Mouse (Mus musculus) MEL (cell line): ENCODE measurements at regions not wholly inside any gene's neighbourhood (a gene's known extent, or its start where the extent isn't known, plus 50 kb on each side); places are given as distances from the start of the nearest gene placed in this dataset.

Experiments
- CTCF ChIP-seq, 3 experiments: IDR thresholded peaks in 2 of 3; conservative IDR thresholded peaks in 1 of 3; 2 replicates each; pipeline ENCODE4 v1.5.1; 2011 to 2012; ENCODE audit warnings: low read length in 3 of 3, low read depth in 2 of 3, mild to moderate bottlenecking in 2 of 3, improper control_type of control experiment in 1 of 3, inconsistent platforms in 1 of 3, mixed read lengths in 1 of 3, moderate library complexity in 1 of 3; ENCODE audit not compliant: control insufficient read depth in 1 of 3, insufficient read depth in 1 of 3, poor library complexity in 1 of 3, severe bottlenecking in 1 of 3
- E2F4 ChIP-seq: IDR thresholded peaks from 2 replicates; pipeline ENCODE4 v1.6.1; 2011; ENCODE audit warnings: low read depth, low read length, improper control_type of control experiment, borderline replicate concordance
- EP300 ChIP-seq, 2 experiments: IDR thresholded peaks; 2 replicates each; pipeline ENCODE4 v1.6.1; 2011; ENCODE audit warnings: improper control_type of control experiment in 2 of 2, low read length in 2 of 2, low read depth in 1 of 2, mild to moderate bottlenecking in 1 of 2
- ETS1 ChIP-seq: IDR thresholded peaks from 2 replicates; pipeline ENCODE4 v1.6.1; 2012; ENCODE audit warnings: low read depth, mild to moderate bottlenecking, inconsistent platforms, low read length, improper control_type of control experiment, moderate library complexity
- POLR2AphosphoS2 ChIP-seq: IDR thresholded peaks from 2 replicates; pipeline ENCODE4 v1.6.1; 2011; ENCODE audit warnings: low read length, improper control_type of control experiment
- TCF12 ChIP-seq: IDR thresholded peaks from 2 replicates; pipeline ENCODE4 v1.6.1; 2014; ENCODE audit warnings: low read depth, mild to moderate bottlenecking, inconsistent platforms, low read length, improper control_type of control experiment, moderate library complexity
- UBTF ChIP-seq: IDR thresholded peaks from 2 replicates; pipeline ENCODE4 v1.6.1; 2012; ENCODE audit warnings: low read depth, mild to moderate bottlenecking, inconsistent platforms, low read length, improper control_type of control experiment, moderate library complexity, borderline replicate concordance; ENCODE audit not compliant: insufficient read depth
- USF1 ChIP-seq: IDR thresholded peaks from 2 replicates; pipeline ENCODE4 v1.6.1; 2014; ENCODE audit warnings: low read depth, mild to moderate bottlenecking, inconsistent platforms, low read length, improper control_type of control experiment, moderate library complexity
- ZKSCAN1 ChIP-seq: IDR thresholded peaks from 2 replicates; pipeline ENCODE4 v1.6.1; 2012; ENCODE audit warnings: low read depth, mild to moderate bottlenecking, inconsistent platforms, low read length, improper control_type of control experiment, moderate library complexity

GRCm38 (mm10) chr10:105625324-105625950, 51.2 kb upstream of the Tmtc2 start:
- TF ChIP-seq CTCF (IDR thresholded peaks at IDR 0.05 in 2 of 3, conservative IDR thresholded peaks at IDR 0.05 in 1 of 3; ENCODE audit: control insufficient read depth in 1 of 3, insufficient read depth in 1 of 3, low read depth in 2 of 3, low read length in 3 of 3, poor library complexity in 1 of 3, severe bottlenecking in 1 of 3) = no peak
- TF ChIP-seq E2F4 = no peak
- TF ChIP-seq ETS1 = no peak
- TF ChIP-seq ZKSCAN1 = no peak
- TF ChIP-seq POLR2AphosphoS2 = no peak
- TF ChIP-seq EP300 (IDR thresholded peaks at IDR 0.05; ENCODE audit: low read depth in 1 of 2, low read length in 2 of 2) = no peak
- no peak for TF ChIP-seq UBTF
- no peak for TF ChIP-seq TCF12
- no peak for TF ChIP-seq USF1
